Mouse (Mus musculus) liver, embryonic 15.5 days (tissue): ENCODE data around the gene Tbc1d1. TPM values are rescaled to one million over a fixed set of nuclear protein-coding genes. Genes with fewer than 3 reads are reported as not detected.

ENCODE experiments used
- ATAC-seq: fragments of 200-750 bp; cut with Nextera tagmentation; 2 replicates; pipeline ENCODE4 v1.8.0; 2017; ENCODE audit warnings: moderate number of reproducible peaks, mild to moderate bottlenecking, moderate library complexity; ENCODE audit not compliant: insufficient read depth
- H3K27ac ChIP-seq: fragments of 300-500 bp; sonication (generic); replicated peaks from 2 replicates; pipeline ENCODE4 v1.5.1; 2015; ENCODE audit warnings: mild to moderate bottlenecking, inconsistent platforms
- H3K27me3 ChIP-seq: fragments of 300-500 bp; sonication (generic); 2 replicates; pipeline ENCODE4 v1.6.1; 2015; ENCODE audit warnings: mild to moderate bottlenecking, inconsistent platforms
- H3K36me3 ChIP-seq: fragments of 300-500 bp; sonication (generic); replicated peaks from 2 replicates; pipeline ENCODE4 v1.6.1; 2015; ENCODE audit warnings: moderate library complexity, mild to moderate bottlenecking, inconsistent platforms
- H3K4me1 ChIP-seq: fragments of 300-500 bp; sonication (generic); replicated peaks from 2 replicates; pipeline ENCODE4 v1.6.1; 2015; ENCODE audit warnings: inconsistent platforms
- H3K4me2 ChIP-seq: fragments of 300-500 bp; sonication (generic); 2 replicates; pipeline ENCODE4 v1.6.1; 2015; ENCODE audit warnings: moderate library complexity, mild to moderate bottlenecking, inconsistent platforms
- H3K4me3 ChIP-seq: fragments of 300-500 bp; sonication (generic); replicated peaks from 2 replicates; pipeline ENCODE4 v1.5.1; 2015; ENCODE audit warnings: mild to moderate bottlenecking, inconsistent platforms
- H3K9ac ChIP-seq: fragments of 300-500 bp; sonication (generic); 2 replicates; pipeline ENCODE4 v1.6.1; 2015; ENCODE audit warnings: moderate library complexity, mild to moderate bottlenecking, inconsistent platforms
- H3K9me3 ChIP-seq: fragments of 300-500 bp; sonication (generic); replicated peaks from 2 replicates; pipeline ENCODE4 v1.6.1; 2016; ENCODE audit warnings: inconsistent platforms
- WGBS: fragments of 180-500 bp; shearing (Covaris S2); methylation state at CpG from one replicate; pipeline ENCODE4 v1.1.7; 2015; ENCODE audit warnings: mixed read lengths; ENCODE audit not compliant: insufficient replicate concordance; 5-methylcytosine and 5-hydroxymethylcytosine counted together
- polyA plus RNA-seq: library from polyadenylated mRNA; unstranded; fragments of >200 nt; fragmentation: Nextera tagmentation; extraction: Ambion mirVana; gene quantifications from 2 replicates; pipeline ENCODE4 v1.2.1, GENCODE M21; 2015

Tbc1d1 gene
- polyA plus RNA-seq, 1 experiment from 2014 or later: 5.7 TPM

DNA sequence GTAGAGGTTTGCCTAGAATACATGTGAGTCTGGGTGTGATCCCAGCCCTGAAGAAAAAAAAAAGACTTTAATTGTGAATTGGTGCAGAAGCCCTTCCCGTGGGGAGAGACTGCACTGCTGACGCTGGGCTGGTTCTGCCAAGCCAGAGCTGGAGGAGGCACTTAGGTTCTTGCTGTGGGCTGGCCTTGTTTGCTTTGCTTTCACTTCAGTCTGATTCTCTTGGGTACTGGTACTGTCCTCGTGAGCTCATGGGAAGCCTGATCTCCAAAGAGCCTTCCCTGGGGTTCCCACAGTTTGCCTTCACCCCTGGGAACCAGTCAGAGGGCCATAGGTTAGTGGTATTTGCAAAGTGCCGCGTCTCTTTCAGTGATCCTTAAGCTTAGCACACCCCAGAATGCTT, 135.6 kb downstream of the Tbc1d1 start:
- H3K4me1 ChIP-seq: peaks cover 11% of the 10 kb centered on the region
- no peaks in the 10 kb centered on the region for H3K9me3 ChIP-seq
- H3K27ac ChIP-seq: no peak overlapping the region
- H3K9ac ChIP-seq: no peak overlapping the region
- H3K36me3 ChIP-seq: peaks cover 29% of the 10 kb centered on the region
- no peak overlapping the region for H3K4me3 ChIP-seq
- 67% methylated on average over 5 of the region's 5 CpGs for WGBS
- no peak overlapping the region for H3K4me2 ChIP-seq
- no peak for ATAC-seq
- no peaks in the 10 kb centered on the region for H3K27me3 ChIP-seq

DNA sequence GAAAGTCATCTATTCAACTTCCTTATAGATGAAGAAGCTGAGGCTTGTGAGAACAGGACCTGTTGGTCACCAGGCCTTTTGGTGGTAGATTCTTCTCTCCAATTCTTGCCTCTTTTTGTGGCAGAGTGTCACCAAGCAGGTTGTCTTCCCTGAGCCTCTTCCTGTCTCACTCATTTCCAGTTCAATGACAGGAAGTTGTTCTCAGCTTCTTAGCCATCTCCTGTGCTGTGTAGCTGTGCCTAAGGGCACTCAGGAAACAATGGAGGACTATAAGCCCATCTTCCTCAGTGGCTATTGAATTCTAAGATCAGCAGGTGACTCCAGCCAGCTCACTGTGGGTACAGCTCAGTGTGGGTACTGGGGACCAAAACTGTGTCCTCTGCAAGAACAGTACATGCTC, 139.5 kb downstream of the Tbc1d1 start:
- no peak for ATAC-seq
- Histone ChIP-seq H3K27ac (no peak overlapping the region), H3K4me3 (no peak overlapping the region), H3K4me1 (peaks cover 32% of the 10 kb centered on the region), H3K27me3 (no peaks in the 10 kb centered on the region), H3K4me2 (no peak overlapping the region), H3K36me3 (peaks cover 20% of the 10 kb centered on the region; the same call in 1 of the 2 replicates), H3K9me3 (no peaks in the 10 kb centered on the region), H3K9ac (no peak overlapping the region)

DNA sequence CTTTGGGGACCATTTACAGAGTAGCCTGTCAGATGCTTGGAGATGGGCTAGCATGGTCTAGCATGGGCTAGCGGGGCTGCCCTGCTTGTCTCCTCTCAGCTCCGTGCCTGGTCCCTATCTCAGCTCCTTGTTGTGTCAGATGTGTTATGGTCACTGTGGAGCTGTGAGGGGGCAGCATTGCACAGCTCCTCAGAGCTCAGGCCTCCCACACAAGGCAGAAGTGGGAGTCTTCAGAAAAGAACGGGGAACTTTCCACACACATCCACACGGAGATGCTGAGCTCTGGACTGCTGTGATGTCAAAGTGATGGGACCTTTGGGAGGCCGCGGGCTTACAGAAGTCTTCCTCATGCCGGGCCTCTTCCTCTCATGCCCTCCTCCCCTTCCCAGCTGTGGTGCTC, 140.2 kb downstream of the Tbc1d1 start:
- H3K27me3 ChIP-seq: no peaks in the 10 kb centered on the region
- H3K27ac ChIP-seq: no peak overlapping the region
- peaks cover 20% of the 10 kb centered on the region; the same call in 1 of the 2 replicates for H3K36me3 ChIP-seq
- H3K9ac ChIP-seq: no peak overlapping the region
- ATAC-seq: no peak
- H3K9me3 ChIP-seq: no peaks in the 10 kb centered on the region
- no peak overlapping the region for H3K4me3 ChIP-seq
- no peak overlapping the region for H3K4me2 ChIP-seq
- WGBS: 75% methylated on average over 7 of the region's 7 CpGs
- peaks cover 32% of the 10 kb centered on the region for H3K4me1 ChIP-seq

DNA sequence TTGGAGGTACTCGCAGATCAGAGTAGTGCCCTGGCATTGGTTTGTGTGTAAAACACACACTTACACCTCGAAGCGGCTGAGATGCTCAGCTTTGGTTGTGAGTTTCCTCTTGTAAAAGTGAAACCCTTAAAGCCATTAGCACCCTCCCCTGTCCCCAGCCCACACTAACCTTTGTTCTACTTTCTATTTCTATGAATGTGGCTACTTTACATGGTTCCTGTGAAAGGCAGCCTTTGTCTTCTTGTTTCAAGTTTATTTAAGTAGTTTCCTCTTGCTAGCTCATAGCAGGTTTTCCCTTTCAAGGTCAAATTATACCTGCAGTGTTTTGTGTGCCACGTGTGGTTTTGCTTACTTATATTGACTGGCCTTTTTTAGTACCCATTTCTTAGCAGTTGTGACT, 141.0 kb downstream of the Tbc1d1 start:
- H3K27me3 ChIP-seq: no peaks in the 10 kb centered on the region
- H3K27ac ChIP-seq: no peak overlapping the region
- no peak overlapping the region for H3K4me3 ChIP-seq
- no peak overlapping the region for H3K4me2 ChIP-seq
- no peaks in the 10 kb centered on the region for H3K9me3 ChIP-seq
- no peak for ATAC-seq
- H3K9ac ChIP-seq: no peak overlapping the region
- 54% methylated on average over 4 of the region's 4 CpGs for WGBS
- peaks cover 20% of the 10 kb centered on the region; the same call in 1 of the 2 replicates for H3K36me3 ChIP-seq
- H3K4me1 ChIP-seq: peaks cover 32% of the 10 kb centered on the region

DNA sequence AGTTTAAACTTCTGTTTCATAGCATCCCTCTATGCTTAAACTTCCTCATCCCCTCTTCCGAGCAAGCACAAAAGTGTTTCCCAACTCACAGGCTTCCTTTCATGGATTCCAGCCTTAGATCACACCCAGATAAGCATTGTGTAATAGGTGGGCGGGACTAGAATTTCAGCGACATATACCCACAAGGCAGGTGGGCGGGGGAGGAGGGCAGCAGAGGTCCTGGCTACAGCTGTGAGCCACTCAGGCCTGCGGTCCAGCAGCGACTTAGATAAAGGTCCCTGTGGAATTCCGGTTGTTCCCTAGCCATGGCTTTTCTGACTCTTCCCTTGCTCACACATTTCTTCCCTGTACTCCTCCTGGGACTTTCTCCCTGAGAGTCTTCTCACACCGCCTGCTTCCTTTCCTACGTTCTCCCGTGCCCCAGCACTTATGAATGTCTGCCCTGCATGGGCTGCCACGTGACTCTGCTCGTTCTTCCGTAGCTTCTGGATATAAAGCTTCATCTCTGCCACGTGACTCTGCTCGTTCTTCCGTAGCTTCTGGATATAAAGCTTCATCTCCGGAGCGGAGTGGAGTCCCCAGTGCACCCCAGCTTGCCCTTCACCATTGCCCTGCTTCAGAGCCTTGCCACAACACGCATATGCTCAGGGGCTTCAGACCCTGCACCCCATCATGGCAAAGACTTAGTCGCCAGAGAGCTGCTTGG, 142.4 kb downstream of the Tbc1d1 start:
- H3K9me3 ChIP-seq: no peaks in the 10 kb centered on the region
- H3K4me1 ChIP-seq: peaks cover 32% of the 10 kb centered on the region
- 55% methylated on average over 20 of the region's 20 CpGs for WGBS
- ATAC-seq: peak; percentile 64
- peak overlapping the region; percentile 62; the same call in 1 of the 2 replicates for H3K27ac ChIP-seq
- H3K9ac ChIP-seq: no peak overlapping the region
- no peaks in the 10 kb centered on the region for H3K27me3 ChIP-seq
- H3K4me3 ChIP-seq: no peak overlapping the region
- peaks cover 16% of the 10 kb centered on the region; the same call in 1 of the 2 replicates for H3K36me3 ChIP-seq
- peak overlapping the region; percentile 26; the same call in 1 of the 2 replicates for H3K4me2 ChIP-seq

DNA sequence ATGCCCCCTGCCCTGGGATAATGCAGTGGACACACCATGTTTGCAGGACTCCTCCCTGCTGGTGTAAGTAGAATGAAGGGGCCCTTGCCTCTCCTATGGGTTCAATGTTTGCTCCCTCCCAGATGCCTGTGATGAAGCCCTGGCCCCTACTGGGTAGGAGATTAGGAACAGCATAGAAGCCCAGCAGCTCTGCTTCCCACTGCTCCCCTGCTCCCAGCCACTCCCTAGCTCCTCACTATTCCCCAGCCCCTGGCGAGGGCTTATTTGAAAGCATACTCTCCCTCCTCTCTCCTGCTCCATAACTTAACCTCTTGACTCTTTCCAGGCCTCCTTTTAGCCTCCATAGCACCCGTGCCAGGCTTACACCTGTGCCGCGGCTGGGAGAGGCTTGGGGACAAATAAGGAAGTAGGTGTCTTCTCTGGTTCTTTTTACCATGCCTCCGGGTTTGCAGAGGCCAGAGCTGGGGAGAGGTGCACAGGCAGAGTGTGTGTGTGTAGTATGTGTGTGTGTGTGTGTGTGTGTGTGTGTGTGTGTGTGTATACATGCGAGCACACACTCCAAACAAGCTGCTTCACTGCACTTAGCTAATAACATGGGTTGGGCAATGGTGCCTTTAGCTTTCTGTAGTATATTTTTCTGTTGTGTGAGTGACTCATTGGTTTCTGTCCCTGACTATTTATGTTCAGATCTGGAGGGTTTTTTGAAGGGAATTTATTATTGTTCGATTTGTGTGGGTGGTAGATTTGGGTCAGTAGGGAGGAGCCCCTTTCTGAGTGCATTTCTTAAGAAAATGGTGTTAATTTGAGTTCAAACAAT, 143.6 kb downstream of the Tbc1d1 start:
- peaks cover 5% of the 10 kb centered on the region; the same call in 1 of the 2 replicates for H3K36me3 ChIP-seq
- H3K27me3 ChIP-seq: no peaks in the 10 kb centered on the region
- no peak overlapping the region for H3K27ac ChIP-seq
- H3K9ac ChIP-seq: no peak overlapping the region
- no peaks in the 10 kb centered on the region for H3K9me3 ChIP-seq
- WGBS: 39% methylated on average over 7 of the region's 7 CpGs
- H3K4me2 ChIP-seq: no peak overlapping the region
- ATAC-seq: no peak
- peaks cover 32% of the 10 kb centered on the region for H3K4me1 ChIP-seq
- H3K4me3 ChIP-seq: no peak overlapping the region

DNA sequence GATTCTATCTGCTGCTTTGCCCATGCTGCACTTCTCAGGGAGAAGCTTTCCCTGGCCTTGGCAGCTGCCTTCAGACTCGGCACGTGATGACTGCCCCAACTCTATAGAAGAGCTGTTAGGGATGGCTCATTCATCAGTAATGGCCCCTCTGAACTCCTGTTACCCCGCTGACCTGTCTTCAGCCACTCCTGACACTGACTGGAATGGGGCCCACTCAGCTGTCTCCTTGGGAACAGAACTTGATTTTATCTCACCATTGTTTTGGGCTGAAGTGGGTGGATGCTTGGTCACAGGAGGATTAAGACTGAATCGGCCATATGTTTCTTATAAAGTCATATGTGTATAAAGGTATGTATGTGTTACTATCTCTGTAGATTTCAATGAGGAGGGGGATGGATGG, 145.1 kb downstream of the Tbc1d1 start:
- Histone ChIP-seq H3K4me2 (no peak overlapping the region), H3K4me1 (peaks cover 31% of the 10 kb centered on the region), H3K27me3 (no peaks in the 10 kb centered on the region), H3K9me3 (no peaks in the 10 kb centered on the region), H3K4me3 (no peak overlapping the region), H3K36me3 (no peaks in the 10 kb centered on the region), H3K9ac (no peak overlapping the region), H3K27ac (no peak overlapping the region)
- no peak for ATAC-seq
- WGBS: 77% methylated on average over 4 of the region's 4 CpGs

DNA sequence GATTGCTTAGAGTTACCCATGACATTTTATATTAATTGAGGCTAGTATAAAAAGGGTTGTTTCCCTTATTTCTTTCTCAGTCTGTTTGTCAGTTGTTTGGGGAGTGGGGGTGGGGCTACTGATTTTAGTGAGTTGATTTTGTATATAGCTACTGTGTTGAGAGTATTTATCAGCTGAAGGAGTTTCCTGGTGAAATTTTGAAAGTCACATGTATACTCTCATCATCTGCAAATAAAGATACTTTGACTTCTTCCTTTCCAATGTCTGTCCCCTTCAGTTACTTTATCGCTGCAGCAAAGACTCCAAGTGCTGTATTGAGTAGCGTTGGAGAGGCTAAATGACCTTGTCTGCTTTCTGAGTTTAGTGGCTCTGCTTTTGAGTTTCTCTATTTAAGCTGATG, 151.2 kb downstream of the Tbc1d1 start:
- no peak overlapping the region for H3K9ac ChIP-seq
- 0 out of 2 replicates have a peak, but pooled peaks cover 3% of the 10 kb centered on the region for H3K4me1 ChIP-seq
- no peak overlapping the region for H3K27ac ChIP-seq
- H3K9me3 ChIP-seq: no peaks in the 10 kb centered on the region
- no peak overlapping the region for H3K4me3 ChIP-seq
- no peak for ATAC-seq
- H3K27me3 ChIP-seq: no peaks in the 10 kb centered on the region
- no peak overlapping the region for H3K4me2 ChIP-seq
- WGBS: 83% methylated on average over 2 of the region's 2 CpGs
- no peaks in the 10 kb centered on the region for H3K36me3 ChIP-seq

DNA sequence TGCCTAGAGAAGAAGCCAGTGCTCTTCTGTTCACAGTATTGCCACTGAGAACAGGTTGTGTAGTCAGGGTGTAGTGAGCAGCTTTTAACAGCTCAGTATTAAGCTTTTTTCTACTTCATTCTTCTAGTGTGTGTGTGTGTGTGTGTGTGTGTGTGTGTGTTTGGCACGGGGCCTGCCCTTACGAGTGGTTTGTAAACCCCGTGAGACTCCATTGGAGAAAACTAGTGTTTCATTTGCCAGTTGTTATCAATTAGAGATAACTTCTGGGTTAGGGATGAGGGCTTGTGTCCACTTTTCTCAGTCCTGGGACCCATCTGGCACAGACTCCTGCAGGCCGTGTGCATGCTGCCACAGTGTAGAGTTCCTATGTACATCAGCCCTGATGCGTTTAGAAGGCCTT, 156.2 kb downstream of the Tbc1d1 start:
- 68% methylated on average over 5 of the region's 5 CpGs for WGBS
- Histone ChIP-seq H3K4me1 (peaks cover 8% of the 10 kb centered on the region; the same call in 1 of the 2 replicates), H3K9ac (no peak overlapping the region), H3K4me2 (no peak overlapping the region), H3K4me3 (no peak overlapping the region), H3K27me3 (no peaks in the 10 kb centered on the region), H3K9me3 (no peaks in the 10 kb centered on the region), H3K27ac (no peak overlapping the region), H3K36me3 (0 out of 2 replicates have a peak, but pooled peaks cover 6% of the 10 kb centered on the region)
- ATAC-seq: no peak

DNA sequence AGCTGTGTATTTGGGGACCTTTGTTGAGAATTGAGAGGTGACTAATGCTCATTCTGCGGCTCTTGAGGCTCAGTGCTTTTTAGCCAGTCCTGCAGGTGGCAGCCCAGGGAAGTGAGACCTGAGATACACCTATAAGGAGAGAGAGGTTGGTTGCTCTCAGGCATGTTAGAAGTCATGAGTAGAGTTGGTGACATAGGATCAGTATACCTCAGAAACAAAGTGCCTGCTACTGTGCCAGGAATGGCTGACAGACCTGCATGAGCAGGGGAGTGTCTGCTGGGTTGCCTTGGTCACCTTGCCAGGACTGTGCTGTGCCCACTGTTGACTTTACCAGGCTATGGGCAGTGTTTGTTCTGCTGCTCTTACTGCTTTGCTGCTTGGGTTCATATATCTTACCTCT, 157.4 kb downstream of the Tbc1d1 start:
- Histone ChIP-seq H3K27me3 (no peaks in the 10 kb centered on the region), H3K9ac (no peak overlapping the region), H3K4me3 (no peak overlapping the region), H3K4me2 (no peak overlapping the region), H3K36me3 (0 out of 2 replicates have a peak, but pooled peaks cover 6% of the 10 kb centered on the region), H3K4me1 (peaks cover 8% of the 10 kb centered on the region; the same call in 1 of the 2 replicates), H3K27ac (no peak overlapping the region), H3K9me3 (no peaks in the 10 kb centered on the region)
- ATAC-seq: no peak
- WGBS: 82% methylated on average over 1 of the region's 1 CpGs

DNA sequence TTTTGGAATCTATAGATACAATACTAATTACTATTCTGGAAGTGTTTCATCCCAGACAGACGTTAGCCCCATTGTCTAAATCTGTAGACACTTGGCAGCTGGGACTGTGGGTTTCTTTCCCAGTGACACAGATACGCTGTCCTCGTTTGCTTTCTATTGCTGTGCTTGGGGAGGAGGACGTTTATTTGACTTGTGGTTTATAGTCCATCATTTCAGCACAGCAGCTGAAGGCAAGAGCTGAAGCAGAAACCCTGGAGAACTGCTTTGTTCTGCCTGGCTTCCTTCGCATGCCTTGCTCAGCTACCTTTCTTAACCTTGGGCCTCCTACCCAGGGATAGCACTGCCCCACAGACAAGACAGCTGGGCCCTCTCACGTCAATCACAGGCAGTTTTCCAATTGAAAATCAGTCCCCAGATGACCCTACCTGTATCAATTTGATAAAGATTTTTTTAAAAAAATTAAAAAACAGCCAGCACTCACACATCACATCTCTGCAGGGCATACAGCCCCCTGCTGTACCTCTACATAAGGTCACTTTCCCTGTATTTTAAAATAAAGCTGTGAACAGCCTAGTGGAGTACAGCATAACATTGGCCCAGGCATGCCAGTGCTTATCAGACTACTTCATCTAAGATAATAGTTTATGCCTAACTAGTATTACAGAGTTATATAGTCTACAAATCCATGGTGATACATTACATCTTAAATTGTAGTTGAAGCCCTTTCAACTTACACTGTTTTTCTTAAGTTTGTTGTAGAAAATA, 158.4 kb downstream of the Tbc1d1 start:
- Histone ChIP-seq H3K4me2 (no peak overlapping the region), H3K9me3 (no peaks in the 10 kb centered on the region), H3K4me3 (no peak overlapping the region), H3K27me3 (no peaks in the 10 kb centered on the region), H3K27ac (no peak overlapping the region), H3K9ac (no peak overlapping the region), H3K4me1 (peaks cover 9% of the 10 kb centered on the region), H3K36me3 (0 out of 2 replicates have a peak, but pooled peaks cover 6% of the 10 kb centered on the region)
- 61% methylated on average over 6 of the region's 6 CpGs for WGBS
- no peak for ATAC-seq
